Mouse (Mus musculus): ENCODE data around the gene Gm826.

Gm826 gene

GRCm38 (mm10) chr2:160334111-160334661 lies at the start of gene Gm826:
Gm826 (minus strand) TSS chr2:160334162.
- DNase-seq (ENCODE audit: low read depth), result no peak

- no peak for DNase-seq (ENCODE audit: low read depth)
These were observed 49.5 kb upstream of the Gm826 start for GRCm38 (mm10) chr2:160383418-160383817.

GRCm38 (mm10) chr2:160378271-160378670 lies 44.3 kb upstream of the Gm826 start:
- DNase-seq (ENCODE audit: low read depth), result no peak

- no peak for DNase-seq (ENCODE audit: low read depth)
These were observed 42.3 kb upstream of the Gm826 start for GRCm38 (mm10) chr2:160376236-160376635.

- no peak for DNase-seq (ENCODE audit: low read depth)
These were observed 35.9 kb upstream of the Gm826 start for GRCm38 (mm10) chr2:160369653-160370420.

- no peak for DNase-seq (ENCODE audit: low read depth)
These were observed 34.7 kb upstream of the Gm826 start for GRCm38 (mm10) chr2:160368422-160369357.

- peak; percentile 71 for DNase-seq (ENCODE audit: low read depth)
These were observed 33.7 kb upstream of the Gm826 start for GRCm38 (mm10) chr2:160367448-160368208.

- DNase-seq (ENCODE audit: low read depth), result peak; percentile 82
These were observed 33.0 kb upstream of the Gm826 start, which contains the start of gene Mafb for GRCm38 (mm10) chr2:160366980-160367338. Mafb (minus strand) TSS chr2:160367065.

- DNase-seq (ENCODE audit: low read depth), result peak; percentile 33
These were observed 32.4 kb upstream of the Gm826 start for GRCm38 (mm10) chr2:160366111-160366979.

- no peak for DNase-seq (ENCODE audit: low read depth)
These were observed 31.3 kb upstream of the Gm826 start for GRCm38 (mm10) chr2:160365107-160365911.

GRCm38 (mm10) chr2:160364666-160365065 lies 30.7 kb upstream of the Gm826 start:
- no peak for DNase-seq (ENCODE audit: low read depth)

GRCm38 (mm10) chr2:160364128-160364650 lies 30.2 kb upstream of the Gm826 start:
- no peak for DNase-seq (ENCODE audit: low read depth)

GRCm38 (mm10) chr2:160363201-160363600 lies 29.2 kb upstream of the Gm826 start:
- DNase-seq (ENCODE audit: low read depth), result no peak

- DNase-seq (ENCODE audit: low read depth), result no peak
These were observed 27.6 kb upstream of the Gm826 start for GRCm38 (mm10) chr2:160361442-160362121.

GRCm38 (mm10) chr2:160360234-160360874 lies 26.4 kb upstream of the Gm826 start:
- DNase-seq (ENCODE audit: low read depth), result no peak

- DNase-seq (ENCODE audit: low read depth), result no peak
These were observed 24.9 kb upstream of the Gm826 start for GRCm38 (mm10) chr2:160358896-160359295.

GRCm38 (mm10) chr2:160357442-160357841 lies 23.5 kb upstream of the Gm826 start:
- no peak for DNase-seq (ENCODE audit: low read depth)

GRCm38 (mm10) chr2:160356132-160356531 lies 22.2 kb upstream of the Gm826 start:
- no peak for DNase-seq (ENCODE audit: low read depth)

- DNase-seq (ENCODE audit: low read depth), result no peak
These were observed 20.4 kb upstream of the Gm826 start for GRCm38 (mm10) chr2:160354319-160354718.

All from fibroblast of lung, adult 2 months (primary cell).